Mouse (Mus musculus): ENCODE results near the gene Phf21a.

DNA sequence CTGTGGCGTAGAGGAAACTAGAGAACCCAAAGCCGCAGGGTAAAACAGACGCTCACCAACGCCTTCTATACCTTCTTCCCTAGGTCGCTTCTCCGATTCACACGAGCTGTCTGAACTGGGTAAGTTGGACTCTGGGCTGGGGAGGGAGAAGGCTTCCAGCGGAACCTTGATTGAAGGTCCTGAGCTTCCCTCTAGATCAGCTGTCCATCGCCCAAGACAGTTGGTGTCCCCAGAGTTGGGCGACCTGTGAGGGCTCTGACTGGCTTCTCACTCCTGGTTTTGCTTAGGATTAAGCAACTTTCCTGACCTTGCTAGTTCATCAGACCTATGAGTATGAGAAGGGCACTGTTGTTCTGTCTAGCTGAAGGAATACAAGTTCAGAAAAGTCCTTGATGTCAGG lies 282.9 kb downstream of the Phf21a start:
- TF ChIP-seq TAL1 (conservative IDR thresholded peaks at IDR 0.05; ENCODE audit: low read depth, low read length) (no peak), CTCF (IDR thresholded peaks at IDR 0.05; ENCODE audit: low read depth, low read length) (no peak), GATA1 (IDR thresholded peaks at IDR 0.05; ENCODE audit: borderline replicate concordance, low read length) (no peak)

All from G1E (cell line).